Mouse (Mus musculus): ENCODE results near the gene Mymx.

DNA sequence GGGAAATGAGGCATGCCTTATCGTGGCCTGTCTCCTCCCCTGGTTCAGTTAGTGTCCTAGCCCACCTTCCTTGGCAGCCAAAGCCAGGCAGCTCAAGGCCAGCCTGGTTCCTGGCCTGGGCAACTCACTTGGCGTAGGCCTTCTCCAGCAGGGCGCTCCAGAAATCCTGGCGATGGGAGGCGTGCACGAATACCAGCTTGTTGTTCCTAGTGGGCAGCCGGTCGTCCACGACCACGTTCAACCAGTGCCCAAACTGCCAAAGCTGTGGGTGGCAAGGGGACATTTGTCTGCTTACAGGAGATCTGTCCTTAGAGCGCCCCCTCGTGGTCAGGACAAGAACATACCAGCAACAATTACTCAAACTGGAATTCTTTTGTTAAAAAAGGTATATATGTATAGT is 40.8 kb upstream of the Mymx start:
- TF ChIP-seq MYOG (IDR thresholded peaks at IDR 0.05; ENCODE audit: control insufficient read depth in 1 of 3, insufficient read depth in 1 of 3, insufficient read length in 2 of 3, low read depth in 2 of 3): peak in 1 of 3 experiments; percentile 26
- TF ChIP-seq POLR2A (IDR thresholded peaks at IDR 0.05; ENCODE audit: insufficient read length, low read depth): no peak
